Mouse (Mus musculus) layer of hippocampus, adult 18-20 months (tissue): ENCODE results near the gene Gm29276. TPM values are rescaled to one million over a fixed set of nuclear protein-coding genes. Genes with fewer than 3 reads are reported as not detected.
"Not testable (repeated sequence)": the region's sequence is repeated elsewhere in the genome, so short reads cannot be mapped to it uniquely, and the experiment has no call there.

Experiments used
- DNase-seq, 2 experiments: peaks; one replicate each; pipeline ENCODE4 v3.0.0; 2022; ENCODE audit warnings: low spot score in 2 of 2
- long read RNA-seq: library from polyadenylated mRNA; stranded (forward); transcript quantifications from one replicate; pipeline ENCODE4 v2.0.0, GENCODE M21; 2021
- total RNA-seq, 2 experiments: library from RNA; stranded (reverse); gene quantifications; 2 replicates each; pipeline ENCODE4 v1.2.3; 2021

Gene Gm29276
- not detected for total RNA-seq
- long read RNA-seq, result 0 reads

DNA sequence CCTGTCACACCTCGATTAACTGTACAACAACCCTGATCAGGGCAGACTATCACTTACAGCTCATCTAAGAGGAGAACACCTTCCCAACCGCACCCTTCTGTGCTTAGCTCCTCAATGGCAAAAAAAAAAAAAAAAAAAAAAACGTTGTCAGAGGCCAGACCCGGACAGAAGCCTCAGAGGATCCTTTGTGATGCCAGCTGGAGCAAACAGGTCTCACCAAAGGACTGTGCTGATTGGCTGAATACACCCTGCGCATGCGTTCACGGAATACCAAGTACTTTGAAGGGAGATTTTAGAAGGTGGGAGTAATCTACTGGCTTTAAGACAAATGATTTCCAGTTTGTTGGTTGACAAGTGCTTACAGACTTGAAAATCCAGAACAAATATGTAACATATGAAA lies at the start of gene Gm29276:
Gene Gm29276, minus strand, starts transcription at position 101 of the 400 bp plus-strand sequence.
- not testable (repeated sequence) for DNase-seq
